Mouse (Mus musculus): Measurements from ENCODE around the gene Gfod1.

Gene Gfod1

DNA sequence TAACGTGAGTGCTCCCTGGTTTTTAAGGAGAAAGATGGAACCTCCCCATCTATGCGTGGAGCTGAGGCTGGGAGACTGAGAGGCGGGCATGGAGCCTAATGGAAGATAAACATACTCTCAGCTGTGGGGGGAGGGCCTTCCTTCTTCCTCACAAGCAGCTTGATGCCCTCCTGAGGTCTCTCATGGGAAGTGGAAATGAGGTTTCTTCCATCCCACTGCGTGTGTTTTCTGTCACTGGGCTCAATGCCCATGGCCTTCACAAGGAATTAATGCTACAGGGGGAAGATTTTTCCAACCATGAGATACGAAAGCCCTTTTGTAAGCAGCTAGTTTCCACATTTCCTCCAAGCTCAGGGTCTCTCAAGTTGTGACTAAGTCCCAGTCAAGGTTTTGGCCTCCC, 100.3 kb downstream of the Gfod1 start:
- DNase-seq (ENCODE audit: low read depth, low spot score): no peak

GRCm38 (mm10) chr13:43203234-43203633, 100.7 kb downstream of the Gfod1 start:
- no peak for DNase-seq (ENCODE audit: low read depth, low spot score)

- no peak for DNase-seq (ENCODE audit: low read depth, low spot score)
Measured at GRCm38 (mm10) chr13:43202351-43202750, 101.6 kb downstream of the Gfod1 start.

- DNase-seq (ENCODE audit: low read depth, low spot score): no peak
Measured at GRCm38 (mm10) chr13:43201033-43201432, 102.9 kb downstream of the Gfod1 start.

- DNase-seq (ENCODE audit: low read depth, low spot score): no peak
Measured at GRCm38 (mm10) chr13:43200473-43200872, 103.5 kb downstream of the Gfod1 start.

DNA sequence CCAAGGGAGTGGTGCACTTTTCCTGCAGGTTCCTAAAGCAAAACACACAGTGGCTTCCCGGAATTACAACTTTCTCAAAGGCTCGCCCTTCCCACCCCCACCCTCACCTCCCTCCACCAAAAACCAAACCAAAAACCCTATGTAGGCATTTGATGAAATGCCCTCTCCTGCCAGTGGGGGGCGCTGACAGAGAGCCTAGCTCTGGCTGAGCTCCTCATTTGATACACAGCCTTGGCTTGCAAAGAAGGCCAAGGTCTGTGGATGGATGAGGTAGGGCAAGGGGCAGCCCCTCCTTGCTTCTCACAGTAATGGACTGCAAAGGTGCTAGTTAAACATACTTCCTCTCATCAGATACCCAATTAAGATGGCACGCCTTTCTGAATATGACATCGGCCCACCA, 104.2 kb downstream of the Gfod1 start:
- DNase-seq (ENCODE audit: low read depth, low spot score): no peak

- DNase-seq (ENCODE audit: low read depth, low spot score): no peak
Measured at GRCm38 (mm10) chr13:43199282-43199681, 104.7 kb downstream of the Gfod1 start.

GRCm38 (mm10) chr13:43197187-43197586, 106.8 kb downstream of the Gfod1 start:
- no peak for DNase-seq (ENCODE audit: low read depth, low spot score)

GRCm38 (mm10) chr13:43196000-43196399, 108.0 kb downstream of the Gfod1 start:
- no peak for DNase-seq (ENCODE audit: low read depth, low spot score)

DNA sequence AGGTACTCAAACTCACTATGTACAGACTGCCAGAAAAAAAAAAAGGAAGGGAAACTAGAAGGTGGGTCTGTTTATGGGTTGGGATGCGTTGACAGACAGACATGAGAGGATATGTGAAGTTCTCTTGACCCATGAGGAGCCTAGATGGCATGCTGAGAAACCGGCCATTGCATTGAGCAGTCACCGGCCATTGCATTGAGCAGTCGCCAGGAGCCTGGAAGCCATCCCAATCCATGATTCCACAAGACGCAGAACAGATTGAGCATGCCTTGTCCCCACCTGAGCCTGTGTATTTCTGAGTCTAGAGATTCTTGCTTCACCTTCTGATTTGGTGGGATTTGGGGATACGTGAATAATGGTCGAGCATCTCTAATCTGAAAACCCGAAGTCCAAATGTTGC, 110.0 kb downstream of the Gfod1 start:
- DNase-seq (ENCODE audit: low read depth, low spot score): no peak

DNA sequence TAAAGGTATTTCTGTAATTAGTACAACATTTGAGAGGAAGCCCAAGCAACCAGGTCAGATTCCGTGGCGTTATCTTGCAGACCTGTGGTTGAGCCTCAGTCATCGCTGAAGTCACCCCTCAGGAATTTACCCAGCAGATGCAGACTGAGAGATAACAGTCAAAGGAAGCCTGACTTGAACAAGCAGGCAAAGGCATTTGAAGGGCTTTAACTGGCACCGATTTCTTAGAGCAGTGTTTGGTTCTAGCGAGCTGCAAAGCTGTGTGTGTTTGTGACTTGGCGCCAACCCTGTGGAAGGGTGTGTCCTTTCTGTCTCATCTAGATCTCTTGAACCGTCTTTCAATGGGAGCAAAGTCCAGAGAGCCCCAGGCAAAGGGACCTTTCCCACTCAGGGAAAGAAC, 110.7 kb downstream of the Gfod1 start:
- DNase-seq (ENCODE audit: low read depth, low spot score): no peak

GRCm38 (mm10) chr13:43191741-43192192, 112.2 kb downstream of the Gfod1 start:
- no peak for DNase-seq (ENCODE audit: low read depth, low spot score)

DNA sequence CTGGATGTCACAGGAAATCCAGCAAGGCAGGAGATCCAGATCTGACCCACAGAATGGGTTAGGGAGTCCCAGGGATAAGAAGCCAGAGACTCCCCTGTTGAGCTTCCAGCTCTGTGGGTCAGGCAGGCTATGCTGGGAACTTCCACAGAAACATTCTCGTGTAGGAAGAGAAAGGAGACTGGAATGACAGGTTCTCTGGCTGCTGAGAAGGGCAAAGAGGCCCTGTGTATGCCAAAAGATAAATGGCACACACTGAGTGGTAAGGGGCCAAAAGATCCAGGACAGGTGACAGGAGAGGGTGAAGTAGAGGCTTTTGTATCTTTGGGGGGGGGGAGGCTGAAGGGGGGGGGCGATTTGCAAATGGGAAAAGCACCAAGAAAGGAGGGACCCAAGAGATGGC, 112.7 kb downstream of the Gfod1 start:
- no peak for DNase-seq (ENCODE audit: low read depth, low spot score)

DNA sequence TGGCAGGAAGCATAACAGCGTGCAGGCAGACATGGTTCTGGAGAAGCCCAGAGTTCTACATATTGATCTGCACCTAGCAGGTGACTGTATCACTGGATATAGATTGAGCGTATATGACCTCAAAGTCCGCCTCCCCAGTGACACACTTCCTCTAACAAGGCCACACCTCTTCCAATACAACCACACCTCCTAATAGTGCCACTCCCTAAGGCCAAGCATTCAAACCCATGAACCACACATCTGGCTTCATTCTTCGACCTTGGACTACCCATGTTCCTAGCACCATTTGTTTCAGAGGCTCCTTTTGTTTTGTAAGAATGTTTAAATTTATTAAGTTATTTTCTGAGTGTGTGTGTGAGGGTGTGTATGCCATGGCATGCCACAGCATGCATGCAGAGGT, 116.2 kb downstream of the Gfod1 start:
- no peak for DNase-seq (ENCODE audit: low read depth, low spot score)

- no peak for DNase-seq (ENCODE audit: low read depth, low spot score)
Measured at GRCm38 (mm10) chr13:43183248-43184055, 120.5 kb downstream of the Gfod1 start.

DNA sequence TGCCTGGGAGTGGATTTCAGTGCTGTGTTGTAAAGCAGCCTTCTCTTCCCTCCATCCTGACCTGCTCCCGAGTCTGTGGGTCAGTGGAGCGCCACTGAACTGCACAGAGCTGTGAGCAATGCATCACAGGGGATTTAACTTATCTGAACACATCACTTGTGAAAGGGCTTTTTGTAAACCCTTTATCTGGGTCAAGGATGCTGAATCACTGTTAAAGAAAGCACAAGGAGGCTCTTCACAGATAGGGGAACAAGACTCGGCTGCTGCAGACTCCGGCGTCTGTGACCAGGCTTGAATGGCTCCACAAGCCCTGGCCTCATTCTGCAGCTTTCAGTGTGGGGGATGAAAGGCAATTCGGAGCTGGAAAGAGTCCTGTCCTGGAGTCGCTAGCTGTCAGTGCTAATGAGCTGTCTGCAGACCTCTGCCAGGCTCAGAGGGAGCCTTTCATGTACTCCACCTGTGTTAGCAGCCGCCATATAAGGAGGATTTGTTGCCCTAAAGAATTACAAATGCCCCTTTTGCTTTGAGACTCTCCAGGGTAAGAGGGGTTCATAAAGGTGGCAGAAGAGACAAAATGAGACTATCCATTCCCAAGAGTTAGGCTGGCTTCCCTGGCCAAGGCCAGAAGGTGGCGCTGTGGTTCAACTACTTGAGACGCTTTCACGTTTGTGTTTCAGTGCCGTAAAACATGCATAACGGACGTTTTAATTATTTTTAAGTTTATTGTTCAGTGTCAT, 121.3 kb downstream of the Gfod1 start:
- DNase-seq (ENCODE audit: low read depth, low spot score): peak; percentile 52

DNA sequence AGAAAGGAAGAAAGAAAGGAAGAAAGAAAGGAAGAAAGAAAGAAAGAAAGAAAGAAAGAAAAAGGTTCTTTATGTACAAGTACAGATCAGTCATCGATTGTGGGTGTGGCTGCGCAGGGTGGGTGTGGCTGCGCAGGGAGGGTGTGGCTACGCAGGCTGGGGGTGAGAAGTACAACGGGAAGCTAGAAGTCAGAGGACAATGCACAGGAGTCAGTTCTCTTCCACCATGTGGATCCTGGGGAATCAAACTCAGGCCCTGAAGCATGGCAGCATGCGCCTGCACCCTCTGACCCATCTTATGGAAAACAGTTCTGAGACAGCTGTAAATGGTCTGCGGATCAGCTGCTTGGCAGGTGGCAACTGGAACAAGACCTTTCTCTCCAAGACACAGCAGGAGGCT, 122.9 kb downstream of the Gfod1 start:
- no peak for DNase-seq (ENCODE audit: low read depth, low spot score)

DNA sequence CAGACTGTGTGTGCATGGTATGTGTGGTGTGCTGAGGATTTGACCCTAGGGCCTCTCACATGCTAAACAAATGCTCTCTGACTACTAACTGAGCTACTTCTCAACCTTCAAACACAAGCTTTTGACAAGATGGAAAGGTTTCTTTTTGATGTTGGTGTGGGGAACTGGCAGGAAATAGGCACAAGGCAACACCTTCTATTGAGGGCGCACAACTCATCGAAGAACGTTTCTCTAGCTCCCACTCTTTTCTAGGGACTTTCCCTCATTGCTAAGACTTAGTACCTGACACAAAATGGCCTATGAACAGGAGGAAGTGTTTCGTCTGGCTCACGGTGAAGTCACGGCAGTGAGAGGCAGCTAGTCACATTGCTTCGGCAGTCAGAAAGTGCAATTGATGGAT, 126.7 kb downstream of the Gfod1 start:
- no peak for DNase-seq (ENCODE audit: low read depth, low spot score)

DNA sequence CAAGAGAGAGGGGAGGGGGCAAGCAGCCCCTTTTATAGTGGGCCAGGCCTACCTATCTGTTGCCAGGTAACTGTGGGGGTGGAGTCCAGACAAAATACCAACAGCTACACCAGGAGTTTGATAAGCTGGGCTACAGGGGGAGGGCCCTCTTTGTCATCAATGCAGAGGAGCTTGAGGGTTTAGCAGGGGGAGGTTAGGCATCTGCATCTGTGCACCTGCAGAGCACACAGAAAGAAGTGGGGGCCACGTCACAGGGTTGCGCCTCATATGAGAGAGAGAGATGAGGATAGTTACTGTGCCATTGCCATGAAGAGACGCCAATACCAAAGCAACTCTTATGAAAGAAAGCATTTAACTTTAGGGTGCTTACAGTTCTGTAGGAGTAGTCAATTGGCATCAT, 127.3 kb downstream of the Gfod1 start:
- no peak for DNase-seq (ENCODE audit: low read depth, low spot score)

- DNase-seq (ENCODE audit: low read depth, low spot score): peak; percentile 44
Measured at GRCm38 (mm10) chr13:43173262-43173661, 130.7 kb downstream of the Gfod1 start.

DNA sequence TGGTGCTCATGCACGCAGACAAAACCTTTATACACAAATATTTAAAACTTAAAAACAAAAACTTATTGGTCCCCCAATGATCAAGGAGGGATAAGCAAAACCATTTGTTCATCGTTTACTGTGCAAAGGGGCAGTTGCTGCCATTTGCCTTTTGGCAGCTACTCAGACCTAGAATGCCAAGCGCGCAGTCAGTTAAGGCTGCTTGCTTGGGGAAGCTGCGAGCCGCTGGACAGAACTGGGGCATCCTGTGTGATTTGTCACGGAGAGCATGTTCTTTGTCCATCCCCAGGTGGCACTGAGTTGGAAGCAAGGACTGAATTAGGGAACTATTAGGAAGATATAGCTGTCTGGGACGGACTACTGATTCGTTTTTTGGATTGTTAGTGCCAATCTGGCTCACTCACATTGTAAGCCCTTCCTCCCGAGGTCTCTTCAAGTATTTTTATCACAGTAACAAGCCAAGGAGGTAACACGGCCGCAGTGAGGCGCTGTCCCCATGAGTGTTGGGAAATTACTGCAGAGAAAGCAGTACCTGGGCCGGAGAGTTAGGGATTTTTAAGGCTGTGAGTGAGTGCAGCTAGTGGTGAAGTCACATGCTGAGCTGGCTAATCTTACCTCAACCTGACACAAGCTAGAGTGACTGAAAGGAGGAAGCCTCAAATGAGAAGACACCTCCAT, 131.8 kb downstream of the Gfod1 start:
- DNase-seq (ENCODE audit: low read depth, low spot score): no peak

DNA sequence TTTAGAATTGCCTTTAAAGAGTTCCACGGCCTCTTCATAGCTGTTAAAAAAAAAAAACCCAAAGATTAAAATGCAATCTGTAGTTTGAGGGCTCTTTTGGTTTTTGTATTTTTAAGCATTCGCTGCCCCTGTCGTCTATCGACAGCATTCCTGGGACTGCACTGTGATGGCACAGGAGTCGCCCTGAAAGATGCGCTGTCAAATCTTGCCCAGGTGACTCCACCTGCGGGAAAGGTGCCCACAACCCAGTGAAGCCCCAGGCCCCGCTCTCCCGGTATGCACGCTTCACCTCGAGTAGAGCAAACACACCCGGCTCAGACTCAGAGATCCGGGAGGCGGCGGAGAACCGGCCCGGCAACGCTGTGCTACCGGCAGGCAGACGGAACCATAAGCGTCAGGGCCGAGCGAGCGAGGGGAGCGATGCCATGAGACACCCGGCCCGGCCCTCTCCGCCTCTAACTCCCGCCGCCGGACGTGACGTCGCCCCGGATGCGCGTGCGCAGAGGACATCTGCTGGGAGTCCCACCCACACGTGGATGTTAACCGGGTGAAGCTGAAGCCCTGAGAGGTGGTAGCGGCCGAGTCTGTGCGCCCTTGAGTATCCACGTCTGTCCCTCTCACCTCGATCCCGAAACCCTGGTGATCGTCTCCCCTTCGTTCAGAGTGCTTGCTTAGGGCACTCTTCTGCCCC, 132.8 kb downstream of the Gfod1 start, which contains the start of gene Tbc1d7:
TSS of gene Tbc1d7 (minus strand) at position 482 of the 691 bp plus-strand sequence.
- DNase-seq (ENCODE audit: low read depth, low spot score): peak; percentile 96

Data from skeletal muscle tissue, adult 2 months (tissue).